Mouse (Mus musculus) fat pad, adult 2 months (tissue): ENCODE results near the gene Fpr-rs7.

Source experiments
- DNase-seq: peaks from one replicate; pipeline ENCODE4 v3.0.0-alpha.2; 2011; ENCODE audit warnings: low read depth, low spot score; ENCODE audit errors: extremely low read depth

Fpr-rs7 gene

DNA sequence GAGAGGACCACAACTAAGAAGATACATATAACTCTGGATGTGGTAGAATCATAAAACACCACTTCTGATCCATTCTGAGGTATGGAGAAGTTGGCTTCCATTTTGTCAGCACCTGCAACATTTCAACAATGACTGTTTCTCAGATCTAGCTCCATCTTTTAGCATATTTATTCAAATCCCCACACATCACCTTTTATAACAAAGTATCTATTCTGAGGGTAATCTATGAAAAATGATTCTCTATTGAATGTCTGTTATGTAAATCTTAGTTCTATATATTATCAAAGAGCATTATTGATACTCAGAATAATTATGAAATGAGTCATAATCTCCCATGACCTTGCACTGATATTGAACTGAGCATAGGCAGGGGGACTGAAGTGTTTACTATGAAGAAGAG is at the start of gene Fpr-rs7:
TSS of gene Fpr-rs7 (minus strand) at position 101 of the 400 bp plus-strand sequence.
- no peak for DNase-seq

DNA sequence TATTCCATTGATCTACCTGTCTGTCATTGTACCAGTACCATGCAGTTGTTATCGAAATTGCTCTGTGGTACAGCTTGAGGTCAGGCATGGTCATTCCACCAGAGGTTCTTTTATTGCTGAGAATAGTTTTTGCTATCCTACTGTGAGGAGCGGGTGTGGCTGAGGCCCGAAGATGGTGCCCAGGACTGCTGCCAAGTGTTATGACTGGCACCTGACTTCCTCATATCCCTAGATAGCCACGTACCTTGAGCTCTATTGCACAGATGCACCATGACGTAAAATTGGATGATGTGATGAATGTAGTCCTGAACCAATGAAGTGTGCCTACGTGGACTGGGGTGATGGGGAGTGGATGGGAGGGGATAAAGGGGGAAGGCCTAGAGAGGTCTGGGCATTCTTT is 39.9 kb downstream of the Fpr-rs7 start:
- DNase-seq: no peak

DNA sequence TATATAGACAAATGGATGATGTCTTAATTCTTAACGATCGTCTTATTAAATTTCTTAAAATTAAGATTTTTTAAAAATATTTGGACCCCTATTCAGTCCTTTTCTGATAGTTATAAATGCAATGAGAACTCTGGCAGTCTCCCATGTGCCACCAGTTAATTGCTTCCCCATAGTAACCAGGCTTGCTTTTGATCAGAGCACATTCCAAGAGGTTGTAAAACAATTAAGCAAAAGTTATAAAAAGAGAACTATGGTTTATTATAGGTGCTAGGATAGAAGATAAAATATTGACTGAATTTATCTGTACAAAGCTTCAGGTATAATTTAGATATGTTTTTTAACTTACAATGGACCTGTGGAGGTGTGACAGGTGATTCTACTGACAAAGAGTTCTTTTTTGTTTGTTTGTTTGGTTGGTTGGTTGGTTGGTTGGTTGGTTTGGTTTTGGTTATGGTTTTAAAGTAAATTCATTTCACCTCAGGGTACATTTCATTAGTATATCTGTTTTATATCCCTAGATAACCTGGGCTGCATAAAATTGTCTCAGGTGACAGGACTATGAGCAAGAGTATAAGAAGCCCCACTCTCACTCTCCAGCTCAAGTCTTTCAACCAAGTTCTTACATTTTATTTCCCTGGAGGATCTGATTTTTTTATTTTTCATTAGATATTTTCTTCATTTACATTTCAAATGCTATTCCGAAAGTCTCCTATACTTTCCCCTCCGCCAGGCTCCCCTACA is 42.2 kb downstream of the Fpr-rs7 start:
- no peak for DNase-seq
